Mouse (Mus musculus) layer of hippocampus, adult 11-12 months (tissue): ENCODE data around the gene Rab22a.
"Not testable (repeated sequence)": the region's sequence is repeated elsewhere in the genome, so short reads cannot be mapped to it uniquely, and the experiment has no call there.

ENCODE experiments used
- DNase-seq: peaks from one replicate; pipeline ENCODE4 v3.0.0; 2022; ENCODE audit warnings: low spot score

The Rab22a gene

DNA sequence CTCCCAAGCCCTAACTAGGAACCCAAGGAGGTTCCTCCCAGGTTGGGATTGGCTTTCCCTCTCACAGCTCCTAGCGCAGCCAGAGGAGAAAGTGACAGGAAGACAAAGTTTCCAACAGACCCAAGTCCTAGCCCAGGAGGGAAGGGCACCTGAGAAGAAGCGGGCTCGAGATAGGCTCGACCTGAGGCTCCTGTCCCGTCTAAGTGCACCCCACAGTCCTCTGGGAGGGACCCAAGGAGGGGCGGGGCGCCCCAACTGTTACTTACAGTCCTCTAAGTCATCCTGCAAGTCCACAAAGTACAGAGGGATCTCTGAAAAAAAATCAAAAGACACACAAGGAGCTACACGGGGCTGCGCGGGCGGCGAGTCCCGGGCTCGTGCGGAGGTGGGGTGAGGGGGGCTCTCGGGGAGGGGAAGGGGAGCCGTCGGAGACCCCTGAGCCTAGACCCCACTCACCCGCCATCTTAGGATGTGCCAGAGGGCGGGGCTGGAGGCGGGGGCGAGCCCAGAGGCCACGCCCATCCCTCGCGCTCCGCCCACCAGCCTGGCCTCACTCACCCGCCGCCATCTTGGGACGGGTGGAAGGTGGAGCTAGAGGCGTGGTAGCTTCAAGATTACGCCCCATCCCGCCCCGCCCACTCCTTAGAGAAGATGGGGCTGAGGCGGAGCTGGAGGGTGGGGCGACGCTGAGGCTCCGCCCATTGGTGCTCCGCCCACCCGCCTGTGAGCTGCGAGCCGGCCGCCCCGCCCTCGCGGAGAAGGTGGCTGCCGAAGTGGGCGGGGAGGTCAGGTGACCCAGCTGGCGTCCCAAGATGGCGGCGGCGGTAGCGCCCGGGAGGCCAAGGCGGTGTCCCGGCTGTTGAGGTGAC, at the start of gene Rab22a:
Rab22a (plus strand) TSS at position 704 of the 869 bp plus-strand sequence.
- peak; percentile 98 for DNase-seq

DNA sequence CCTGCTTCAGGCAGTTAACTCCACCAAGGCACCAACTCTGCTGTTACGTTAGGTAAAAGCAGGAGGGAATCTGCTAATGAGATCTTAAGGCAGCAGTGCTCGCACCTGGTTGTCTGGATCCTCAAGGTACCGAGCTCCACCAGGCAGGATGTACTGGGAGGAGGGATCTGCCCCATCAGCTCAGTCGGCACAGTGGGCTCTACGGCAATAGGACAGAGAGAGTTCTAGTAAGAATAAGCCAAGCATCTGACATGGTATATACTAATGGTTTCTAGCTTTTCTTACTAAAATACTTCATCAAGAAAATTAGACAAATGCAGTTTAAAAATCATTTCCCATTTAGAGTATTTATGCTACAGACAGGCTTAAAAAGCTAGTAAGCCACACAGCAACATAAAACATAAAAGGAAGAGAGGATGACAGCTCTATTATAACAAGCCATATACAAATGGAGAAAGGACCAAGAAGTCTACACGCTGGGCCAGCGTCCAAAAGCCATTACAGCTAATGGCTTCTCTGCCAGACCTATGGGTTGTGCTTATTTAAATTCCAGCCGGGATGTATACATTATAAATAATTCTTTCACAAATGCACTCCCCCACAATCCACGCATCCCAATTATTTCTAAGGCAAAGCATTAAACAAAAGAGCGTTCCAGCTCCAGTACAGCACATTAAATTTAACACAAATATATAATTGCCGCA, 44.0 kb upstream of the Rab22a start:
- no peak for DNase-seq

DNA sequence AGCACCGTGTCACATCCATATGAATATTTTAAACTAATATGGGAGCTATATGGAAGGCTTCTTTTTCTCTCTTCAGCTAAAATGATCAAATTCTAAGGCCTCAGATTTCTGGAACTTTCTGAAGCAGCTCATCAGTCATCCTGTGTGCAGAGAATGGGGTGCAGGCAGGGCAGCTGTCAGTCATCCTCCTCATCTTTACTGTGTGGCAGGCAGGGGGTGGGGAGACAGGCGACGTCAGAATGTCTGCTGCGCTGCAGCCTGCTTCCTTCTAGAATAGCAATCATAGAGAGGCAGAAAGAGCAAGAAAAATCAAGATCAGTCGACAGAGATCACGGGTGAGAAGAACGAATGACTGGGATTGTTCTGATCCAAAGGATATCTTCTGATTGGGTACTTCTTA, 43.4 kb upstream of the Rab22a start:
- DNase-seq = no peak

DNA sequence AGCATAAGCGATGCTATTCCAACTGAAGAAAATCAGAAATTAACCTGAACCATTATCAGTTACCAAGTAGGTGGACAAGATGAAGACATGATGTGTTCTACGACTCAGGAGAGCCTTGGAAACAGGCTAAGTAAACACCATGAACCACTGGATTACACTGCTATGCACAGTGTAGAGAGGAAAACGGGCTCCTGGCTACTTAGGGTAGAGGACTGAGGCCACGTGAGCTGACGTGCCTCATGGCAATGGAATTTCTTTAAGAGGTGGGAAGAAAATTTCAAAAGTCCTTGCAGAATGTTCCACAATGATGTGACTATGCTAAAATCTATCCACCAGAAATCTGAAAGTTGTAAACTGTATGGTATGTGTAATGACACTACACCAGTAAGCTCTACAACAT, 40.4 kb upstream of the Rab22a start:
- DNase-seq = no peak

DNA sequence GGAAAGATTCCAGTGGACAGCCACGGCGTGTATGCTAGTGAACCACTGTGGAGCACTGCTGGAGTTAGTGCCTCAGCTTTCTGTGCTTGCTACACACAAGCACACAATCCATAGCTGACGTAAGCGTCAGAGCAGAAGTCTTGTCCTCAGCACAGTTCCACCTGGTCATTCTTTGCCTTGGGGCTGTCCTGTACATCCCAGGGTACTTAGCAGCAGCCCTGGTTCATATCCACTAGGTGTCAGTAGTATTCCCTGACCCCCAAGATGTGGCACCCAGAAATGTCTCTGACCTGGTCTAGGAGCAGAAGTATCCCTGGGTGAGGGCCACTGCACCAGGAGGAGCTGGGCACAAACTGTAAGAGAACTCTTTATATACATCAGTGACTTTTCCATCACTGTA, 38.9 kb upstream of the Rab22a start:
- no peak for DNase-seq

DNA sequence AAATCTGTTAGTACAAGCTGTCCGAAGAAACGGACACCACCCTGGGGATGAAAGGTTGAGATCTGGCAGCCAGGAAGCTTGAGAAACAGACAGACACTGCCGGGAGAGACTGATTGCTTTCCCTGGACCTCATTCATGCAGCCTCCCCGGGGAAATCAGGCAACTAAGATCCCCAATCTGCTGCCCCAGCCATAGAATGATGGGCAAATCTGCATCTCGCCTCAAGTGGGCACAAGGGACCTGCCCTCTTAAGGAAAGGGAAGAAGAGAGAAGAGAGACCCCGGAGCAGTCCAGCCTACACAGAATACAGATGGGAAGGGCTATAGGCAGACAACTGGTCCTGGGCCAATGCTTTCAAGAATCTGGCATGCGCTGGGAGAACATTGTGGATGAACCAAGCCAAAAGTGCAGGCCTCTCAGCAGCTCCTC, 37.4 kb upstream of the Rab22a start:
- no peak for DNase-seq

DNA sequence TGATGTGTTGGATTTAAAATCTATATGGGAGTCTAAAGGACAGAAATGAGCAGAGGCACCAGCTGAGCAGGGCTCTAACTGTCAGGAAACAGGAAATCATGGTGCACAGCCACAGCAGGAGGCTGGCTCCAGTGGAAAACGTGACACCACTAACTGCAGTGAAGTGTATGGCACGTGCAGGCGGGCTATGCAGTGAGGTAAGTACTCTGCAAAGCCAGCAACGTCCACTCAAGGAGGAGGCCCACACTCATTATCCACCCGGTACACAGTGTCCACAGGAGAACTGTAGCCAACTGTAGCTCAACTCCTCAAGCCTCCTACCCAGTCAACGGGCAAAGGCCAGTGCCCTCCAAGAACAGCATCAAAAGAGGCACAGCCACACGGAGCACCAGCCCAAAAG, 34.9 kb upstream of the Rab22a start:
- DNase-seq = no peak

DNA sequence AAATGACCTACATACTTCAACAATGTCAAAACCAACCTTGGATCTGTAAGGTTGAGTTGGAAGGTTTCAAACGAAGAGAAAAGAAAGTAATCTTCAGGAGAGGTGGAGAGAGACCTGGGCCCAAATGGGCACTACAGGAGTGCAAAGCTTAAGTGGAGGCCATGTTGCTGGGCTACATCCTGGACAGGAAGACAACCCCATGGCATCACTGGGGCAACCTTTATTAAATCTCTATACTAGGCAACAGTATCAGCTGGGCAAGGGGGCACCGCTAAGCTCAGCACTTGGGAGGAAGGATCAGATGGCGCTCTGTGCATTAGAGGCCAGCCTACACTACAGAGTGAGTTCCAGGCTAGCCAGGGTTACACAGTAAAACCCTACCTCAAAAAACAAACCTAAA, 33.8 kb upstream of the Rab22a start:
- DNase-seq = no peak

DNA sequence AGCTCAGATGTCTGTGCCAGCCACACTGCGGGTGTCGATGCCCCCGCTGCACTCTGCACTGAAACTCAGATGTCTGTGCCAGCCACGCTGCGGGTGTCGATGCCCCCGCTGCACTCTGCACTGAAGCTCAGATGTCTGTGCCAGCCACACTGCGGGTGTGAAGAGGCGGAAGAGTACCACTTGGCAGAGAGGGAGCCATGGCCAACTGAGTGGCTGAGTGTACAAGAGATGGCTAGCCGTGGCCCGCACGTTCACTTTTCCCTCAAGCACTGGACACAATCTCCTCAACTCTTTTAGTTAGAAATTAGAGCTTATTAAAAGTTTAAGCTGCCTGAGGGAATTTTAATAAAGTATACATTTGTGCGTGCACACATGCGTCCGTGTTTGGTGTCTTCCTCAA, 25.5 kb upstream of the Rab22a start:
- DNase-seq = not testable (repeated sequence)

DNA sequence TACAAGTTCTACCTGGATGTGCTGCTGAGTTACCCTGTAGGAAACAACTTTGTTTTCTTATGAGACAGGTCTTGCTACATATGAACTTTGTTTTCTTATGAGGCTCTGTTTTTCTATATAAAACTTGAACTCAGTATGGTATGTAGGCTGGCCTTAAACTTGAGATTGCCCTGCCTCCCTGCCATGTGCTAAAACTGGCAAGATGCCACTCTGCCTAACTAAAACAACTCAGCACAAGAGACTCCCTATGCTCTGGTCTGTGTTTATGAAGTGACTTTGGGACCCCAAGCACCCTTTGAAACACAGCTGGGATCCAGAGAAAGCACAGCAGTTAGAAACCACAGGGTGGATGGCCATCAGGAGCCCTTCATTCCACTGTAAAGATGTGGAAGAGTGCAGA, 18.2 kb upstream of the Rab22a start:
- no peak for DNase-seq

DNA sequence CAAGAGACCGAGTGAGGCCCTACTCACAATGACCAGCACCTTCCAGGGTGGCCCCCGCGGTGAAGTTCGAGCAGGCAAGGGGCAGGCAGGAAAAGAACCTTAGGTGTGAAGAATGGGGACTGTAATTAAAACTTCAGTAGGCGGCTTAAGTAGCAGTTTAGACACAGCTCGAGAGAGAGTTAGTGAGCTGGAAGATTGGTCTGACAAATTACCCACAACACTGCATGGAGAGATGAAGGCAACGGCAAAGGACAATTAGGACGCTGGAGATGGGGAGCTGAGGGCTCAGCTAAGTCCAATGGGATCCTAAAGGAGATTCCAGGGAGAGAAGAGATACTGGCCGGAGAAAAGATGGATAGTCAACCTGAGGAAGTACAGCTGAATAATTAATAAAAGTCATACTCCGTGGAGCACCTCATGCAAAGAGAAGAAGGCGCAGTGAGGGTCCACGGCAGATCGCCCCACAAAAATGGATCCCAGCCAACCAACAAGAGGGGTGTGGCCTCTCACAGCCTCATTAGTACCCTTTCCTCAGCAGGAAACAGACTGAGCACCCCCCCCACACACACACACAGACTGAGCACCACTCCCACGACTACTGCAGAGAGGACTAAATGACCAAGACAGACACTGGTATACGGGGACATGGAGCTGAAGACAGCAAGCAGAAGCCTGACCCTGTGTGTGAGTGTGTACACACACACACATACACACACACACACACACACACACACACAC, 17.1 kb upstream of the Rab22a start:
- no peak for DNase-seq

DNA sequence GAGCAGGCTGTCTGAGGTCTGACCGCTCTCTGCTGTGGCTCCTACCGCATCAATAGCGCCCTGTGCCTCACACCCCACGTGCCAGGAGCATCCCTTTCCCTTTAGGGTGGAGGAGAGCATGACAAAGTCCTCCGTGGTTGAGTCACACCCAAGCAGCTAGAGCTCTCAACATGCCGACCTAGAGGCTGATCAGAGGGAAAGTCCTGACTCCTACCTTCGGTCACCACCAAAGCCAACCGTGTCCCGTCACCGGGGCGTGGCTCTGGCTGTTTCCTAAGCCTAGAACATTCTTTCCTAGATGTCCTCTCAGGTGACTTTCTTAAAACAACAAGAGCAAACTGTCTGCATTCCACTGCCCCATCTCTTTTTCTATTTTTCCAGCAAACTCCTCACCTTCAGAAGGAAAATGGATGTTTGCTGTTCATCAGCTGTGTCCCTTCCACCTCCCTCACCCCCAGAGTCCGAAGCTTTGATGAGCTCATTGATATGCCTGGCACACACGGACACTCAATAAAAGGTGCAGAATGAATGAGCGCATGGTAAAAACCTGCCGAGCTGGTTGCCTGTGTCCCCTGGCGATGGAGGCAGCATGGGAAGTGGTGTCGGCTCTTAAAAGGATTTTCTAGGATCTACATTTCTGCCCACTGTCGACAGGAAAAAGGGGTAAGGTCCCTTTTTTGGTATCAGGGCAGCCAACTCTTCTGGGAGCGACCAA, 12.2 kb upstream of the Rab22a start:
- DNase-seq = no peak

DNA sequence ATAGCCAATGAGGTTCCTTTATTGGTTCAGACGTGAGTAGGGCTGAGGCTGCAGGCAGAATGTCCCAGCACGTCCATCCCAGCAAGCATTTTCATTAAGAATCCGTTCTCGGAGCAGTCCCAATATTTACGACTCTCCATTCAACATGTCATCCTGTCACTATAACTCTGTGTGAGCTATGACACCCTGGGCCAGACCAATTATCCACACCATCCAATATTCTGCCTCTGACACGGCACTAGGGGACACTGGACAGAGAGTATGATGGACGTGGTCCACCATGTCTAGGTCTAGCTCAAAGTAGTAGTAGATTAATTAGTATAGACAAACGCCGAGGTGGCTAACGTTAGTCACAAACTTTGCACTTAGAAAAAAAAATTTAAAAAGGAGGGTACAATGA, 9.8 kb upstream of the Rab22a start:
- DNase-seq = no peak

DNA sequence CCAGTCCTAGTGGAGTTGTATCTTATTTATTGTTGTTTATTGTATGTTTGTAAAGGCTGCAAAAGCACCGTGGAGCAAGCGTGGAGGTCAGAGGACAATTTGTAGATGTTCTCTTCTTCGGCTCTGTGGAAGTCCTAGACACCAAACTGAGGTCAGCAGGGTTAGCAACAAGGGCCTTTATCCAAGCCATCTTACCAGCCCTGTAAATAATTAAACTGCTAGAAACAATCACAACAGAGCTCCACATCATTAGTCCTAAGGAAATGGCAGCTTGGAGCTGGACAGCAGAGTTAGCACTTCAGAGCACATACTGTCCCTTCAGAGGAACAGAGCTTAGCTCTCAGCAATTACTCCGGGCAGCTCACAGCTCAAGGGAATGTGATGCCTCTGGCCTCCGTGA, 6.0 kb upstream of the Rab22a start:
- no peak for DNase-seq

DNA sequence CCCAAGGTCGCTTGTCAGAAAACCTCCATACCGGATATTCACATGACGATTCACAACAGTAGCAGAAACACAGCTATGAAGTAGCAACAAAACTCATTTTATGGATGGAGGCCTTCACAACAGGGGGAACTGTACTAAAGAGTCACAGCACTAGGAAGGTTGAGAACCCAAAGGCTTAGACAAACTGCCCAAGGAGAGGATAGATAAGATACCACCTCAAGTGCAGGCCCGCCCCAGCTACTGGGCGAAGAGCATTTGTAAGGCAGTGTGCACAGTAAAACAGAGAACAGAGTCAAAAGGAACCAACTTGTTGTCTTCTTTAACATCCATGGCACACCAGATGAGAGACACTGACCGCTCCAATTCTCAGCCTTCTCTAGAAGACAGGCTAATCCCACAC, 1.8 kb upstream of the Rab22a start:
- no peak for DNase-seq

DNA sequence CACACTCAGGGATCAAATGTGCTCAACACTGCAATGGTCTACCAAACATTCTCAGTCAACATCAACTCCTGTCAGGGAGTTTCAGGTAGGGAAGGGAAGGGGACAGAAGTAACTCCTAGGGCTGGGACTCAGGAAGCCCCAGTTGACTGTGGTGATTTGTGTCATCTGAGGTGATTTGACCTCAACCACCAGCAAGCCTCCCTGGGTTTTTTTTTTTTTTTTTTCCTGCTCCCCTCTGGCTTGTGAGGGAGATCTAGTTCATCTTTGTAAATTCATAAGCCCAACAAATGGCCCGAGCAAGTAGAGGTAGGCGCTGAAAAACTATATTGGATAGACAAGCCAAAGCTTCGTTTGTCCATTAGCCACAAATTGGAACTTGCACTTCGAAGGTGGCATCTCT, 1.0 kb upstream of the Rab22a start:
- no peak for DNase-seq

DNA sequence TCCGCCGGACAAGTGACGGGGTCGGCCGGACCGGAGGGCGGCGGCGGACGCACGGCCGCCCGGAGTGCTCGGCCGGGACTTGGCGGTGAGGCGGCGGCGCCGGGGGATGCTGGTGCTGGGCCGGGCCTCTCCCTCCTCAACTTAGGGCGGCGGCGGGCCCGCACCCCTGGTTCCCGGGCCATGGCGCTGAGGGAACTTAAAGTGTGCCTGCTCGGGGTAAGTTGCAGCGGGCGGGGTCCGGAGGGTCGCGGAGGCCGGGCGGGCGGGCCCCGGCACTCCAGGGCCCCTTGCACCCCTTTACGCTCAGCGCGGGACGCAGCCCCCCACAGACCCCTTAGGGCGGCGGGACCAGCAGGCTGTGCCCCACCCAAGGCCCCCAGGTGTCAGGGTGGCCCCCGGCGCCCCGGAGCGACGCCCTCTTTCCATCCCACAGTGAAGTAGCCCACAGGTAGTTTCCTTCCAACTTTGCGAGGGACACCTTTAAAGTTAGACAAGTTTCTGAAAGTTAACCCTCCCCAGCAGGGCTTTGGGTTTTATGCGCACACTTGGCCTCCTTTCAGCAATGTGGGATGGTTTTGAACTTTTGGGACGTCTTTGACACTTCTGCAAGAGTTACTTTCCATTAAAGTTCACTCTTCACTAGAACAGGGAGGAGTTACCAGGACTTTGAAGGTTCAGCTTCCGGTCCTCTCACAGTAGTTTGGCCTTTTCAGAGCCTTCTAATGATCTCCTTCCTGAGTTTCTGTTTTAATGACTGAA, 545 bp downstream of the Rab22a start:
- no peak for DNase-seq

DNA sequence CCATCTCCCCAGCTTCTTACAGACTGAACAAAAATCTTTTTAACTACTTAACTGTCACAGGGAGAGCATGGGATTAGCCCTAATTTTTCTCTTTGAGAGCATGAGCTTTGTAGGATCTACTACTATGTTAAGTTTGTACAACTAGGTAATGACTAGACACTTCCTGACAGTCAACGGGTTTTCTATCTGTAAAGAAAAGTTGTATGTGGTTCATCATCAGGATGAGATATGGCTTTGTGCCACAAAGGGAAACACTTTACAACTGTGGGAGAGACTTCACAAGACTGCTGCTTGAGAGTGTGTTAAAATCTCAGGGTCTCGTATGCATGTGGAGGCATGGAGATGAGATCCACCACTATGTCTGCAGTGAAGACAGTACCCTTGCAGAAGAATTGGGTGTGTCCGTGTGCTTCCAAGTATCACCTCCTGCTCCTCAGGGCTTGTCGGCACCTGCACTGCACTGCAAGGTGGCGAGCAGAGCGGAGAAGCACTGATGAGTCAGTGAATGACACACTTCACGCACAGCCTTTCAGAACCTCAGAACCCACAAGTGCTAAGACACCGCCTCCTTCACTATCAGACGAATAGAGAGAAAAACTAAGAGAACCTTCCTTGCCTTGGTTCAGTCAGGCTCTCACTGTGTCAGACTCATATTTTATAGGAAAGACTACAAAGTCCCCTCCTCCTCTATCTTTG, 2.8 kb downstream of the Rab22a start:
- DNase-seq = no peak

DNA sequence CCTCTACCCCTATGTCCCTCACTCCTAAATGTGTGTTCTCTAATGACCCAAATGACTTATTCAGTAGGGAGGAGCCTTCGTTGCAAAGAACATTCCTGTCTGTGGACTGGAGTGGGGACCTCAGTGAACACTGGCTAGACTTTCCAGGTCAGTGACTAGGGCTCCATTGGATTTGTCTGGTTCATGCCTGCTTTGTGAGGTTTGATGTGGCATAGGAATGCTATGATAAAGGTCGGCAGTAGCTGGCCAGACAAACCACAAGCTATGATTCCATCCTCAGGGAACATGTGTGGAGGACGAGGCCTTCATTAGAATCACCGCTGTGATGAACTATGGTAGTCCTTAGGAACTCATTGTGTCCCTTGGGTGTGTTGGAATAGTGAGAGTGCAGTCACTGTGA, 5.2 kb downstream of the Rab22a start:
- no peak for DNase-seq

DNA sequence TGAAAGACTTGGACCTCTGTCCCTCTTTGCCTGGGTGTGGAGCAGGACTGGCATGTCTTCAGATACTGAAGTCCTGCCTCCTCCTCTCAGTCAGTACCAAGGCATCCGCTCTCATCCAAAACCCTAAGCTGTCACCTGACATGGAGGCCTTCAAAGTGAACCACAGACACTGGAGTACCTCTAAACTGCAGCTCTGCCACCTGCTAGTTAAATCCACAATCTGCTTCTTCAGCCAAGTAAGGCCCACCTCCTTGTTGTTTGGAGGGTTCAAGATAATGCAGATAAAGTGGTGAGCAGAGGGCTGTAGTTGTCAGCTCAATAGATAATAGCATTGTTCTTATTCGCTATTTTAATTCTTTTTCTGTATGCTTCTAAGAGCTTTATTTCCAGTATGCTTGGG, 5.7 kb downstream of the Rab22a start:
- no peak for DNase-seq

DNA sequence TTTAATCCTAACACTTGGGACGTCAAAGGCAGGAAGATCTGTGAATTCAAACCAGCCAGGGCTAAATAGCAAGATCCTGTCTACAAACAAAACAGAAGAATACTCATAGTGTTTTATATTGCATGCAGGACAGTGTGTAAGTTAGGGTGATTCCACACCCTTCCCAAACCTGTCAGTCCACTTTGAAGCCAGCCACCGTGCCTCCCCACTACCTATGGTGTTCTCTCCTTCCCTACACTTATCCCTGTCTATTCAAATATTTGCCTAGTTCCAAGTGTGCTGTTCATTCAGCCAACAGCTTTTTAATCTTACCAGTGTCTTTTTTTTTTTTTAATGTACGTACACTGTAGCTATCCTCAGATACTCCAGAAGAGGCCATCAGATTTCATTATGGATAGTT, 7.3 kb downstream of the Rab22a start:
- DNase-seq = no peak
